Mouse (Mus musculus) thymus, postnatal 10 days (tissue): Measurements from ENCODE around the gene Wfikkn2.

Experiments
- DNase-seq, 2 experiments: peaks; one replicate each; pipeline ENCODE4 v3.0.0; 2021; ENCODE audit warnings: low spot score in 2 of 2

Gene Wfikkn2

GRCm38 (mm10) chr11:94196311-94196710 is 49.5 kb downstream of the Wfikkn2 start:
- DNase-seq: no peak

DNA sequence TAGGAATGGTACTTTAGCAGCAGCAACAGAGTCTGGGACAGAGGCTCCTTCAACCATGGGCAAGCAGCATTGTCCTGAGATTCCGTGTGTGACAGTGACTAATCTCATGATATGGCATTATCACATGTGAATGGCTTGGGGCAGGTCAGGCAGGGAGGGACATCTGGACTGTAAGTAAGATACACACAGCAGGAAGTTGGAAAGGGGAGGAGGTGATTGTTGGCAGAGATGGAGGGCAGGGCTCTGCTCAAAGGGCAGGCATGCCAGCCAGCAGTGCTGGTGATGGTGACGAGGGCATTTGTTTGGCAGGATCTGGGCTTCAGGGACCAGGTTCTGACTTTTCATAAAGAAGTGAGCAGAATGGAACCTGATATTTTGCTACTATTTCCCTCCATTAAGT is 52.7 kb downstream of the Wfikkn2 start:
- DNase-seq: no peak

DNA sequence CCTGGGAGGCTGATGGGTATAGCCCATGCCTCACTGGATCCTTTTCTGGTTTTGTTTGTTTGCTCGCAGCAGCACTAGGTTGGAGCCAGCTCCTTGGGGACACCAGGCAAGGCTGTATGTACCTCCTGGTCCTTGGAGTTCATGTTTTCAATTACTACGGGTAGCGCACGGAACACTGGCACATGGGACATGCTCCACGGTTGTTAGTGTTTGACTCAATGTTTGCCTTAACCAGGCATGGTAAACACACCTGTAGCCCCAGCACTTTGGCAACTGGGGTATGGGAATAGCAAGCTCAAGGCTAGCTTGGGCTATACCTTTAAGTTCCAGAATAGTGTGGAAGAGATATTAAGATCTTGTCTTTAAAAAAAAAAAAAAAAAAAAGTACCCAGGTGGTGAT is 55.1 kb downstream of the Wfikkn2 start:
- DNase-seq: no peak

DNA sequence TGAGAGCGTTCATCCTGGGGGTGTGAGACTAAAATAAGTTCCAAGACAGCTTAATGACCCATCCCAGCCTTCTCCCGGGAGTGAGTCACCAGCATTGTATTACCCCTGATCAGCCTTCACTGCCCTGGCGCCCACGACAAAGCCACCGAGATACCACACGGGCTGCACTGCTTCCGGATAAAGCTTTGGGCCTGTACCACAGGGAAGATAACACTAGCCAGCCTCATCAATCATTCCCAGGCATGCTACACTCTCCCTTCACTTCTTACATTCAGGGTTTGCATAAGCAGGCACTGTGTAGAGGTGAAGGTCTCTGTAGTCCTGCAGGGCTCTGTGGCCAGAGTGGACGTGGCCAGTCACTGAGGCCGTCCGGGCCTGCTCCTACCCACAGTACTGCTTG is 56.2 kb downstream of the Wfikkn2 start:
- no peak for DNase-seq
